Mouse (Mus musculus) heart, embryonic 16.5 days (tissue): Measurements from ENCODE around the gene Frs3. TPM values are rescaled to one million over a fixed set of nuclear protein-coding genes. Genes with fewer than 3 reads are reported as not detected.

Experiments used
- ATAC-seq: fragments of 200-750 bp; cut with Nextera tagmentation; replicated peaks from 2 replicates; pipeline ENCODE4 v1.8.0; 2017; ENCODE audit warnings: moderate number of reproducible peaks; ENCODE audit not compliant: insufficient read depth, low FRiP score; ENCODE audit errors: extremely low read depth
- H3K27ac ChIP-seq: fragments of 300-500 bp; sonication (generic); 2 replicates; pipeline ENCODE4 v1.5.1; 2014; ENCODE audit warnings: mild to moderate bottlenecking, low read length, control low read depth, moderate library complexity
- H3K27me3 ChIP-seq: fragments of 300-500 bp; sonication (generic); 2 replicates; pipeline ENCODE4 v1.6.1; 2014; ENCODE audit warnings: low read length, mixed read lengths; ENCODE audit not compliant: control insufficient read depth, insufficient read depth
- H3K36me3 ChIP-seq: fragments of 300-500 bp; sonication (generic); 2 replicates; pipeline ENCODE4 v1.6.1; 2014; ENCODE audit not compliant: control insufficient read depth, insufficient read depth
- H3K4me1 ChIP-seq: fragments of 300-500 bp; sonication (generic); 2 replicates; pipeline ENCODE4 v1.6.1; 2014; ENCODE audit warnings: low read length, mixed read lengths; ENCODE audit not compliant: control insufficient read depth, insufficient read depth
- H3K4me2 ChIP-seq: fragments of 300-500 bp; sonication (generic); 2 replicates; pipeline ENCODE4 v1.6.1; 2014; ENCODE audit warnings: low read depth, mild to moderate bottlenecking, control low read depth, low read length
- H3K4me3 ChIP-seq: fragments of 300-500 bp; sonication (generic); 2 replicates; pipeline ENCODE4 v1.5.1; 2014; ENCODE audit warnings: mild to moderate bottlenecking, control low read depth, low read length
- H3K9ac ChIP-seq: fragments of 300-500 bp; sonication (generic); 2 replicates; pipeline ENCODE4 v1.6.1; 2014; ENCODE audit warnings: low read length, control low read depth
- H3K9me3 ChIP-seq: fragments of 300-500 bp; sonication (generic); replicated peaks from 2 replicates; pipeline ENCODE4 v1.6.1; 2016; ENCODE audit warnings: low read length; ENCODE audit not compliant: control insufficient read depth
- WGBS: fragments of 180-500 bp; shearing (Covaris S2); extraction: QIAGEN DNeasy Blood & Tissue Kit; methylation state at CpG from one replicate; pipeline ENCODE4 v1.1.7; 2014; 5-methylcytosine and 5-hydroxymethylcytosine counted together
- polyA plus RNA-seq: library from polyadenylated mRNA; unstranded; fragments of >200 nt; fragmentation: Nextera tagmentation; extraction: Ambion mirVana; gene quantifications from 2 replicates; pipeline ENCODE4 v1.2.1, GENCODE M21; 2015

The Frs3 gene
- polyA plus RNA-seq, 1 experiment from 2014 or later = 3.9 TPM

GRCm38 (mm10) chr17:47663009-47663713 lies 25.7 kb upstream of the Frs3 start:
- H3K27me3 ChIP-seq = no peaks in the 10 kb centered on the region
- WGBS = 66% methylated on average over 9 of the region's 9 CpGs
- H3K36me3 ChIP-seq = no peaks in the 10 kb centered on the region

GRCm38 (mm10) chr17:47664474-47664873 lies 24.4 kb upstream of the Frs3 start:
- no peak for ATAC-seq
- Histone ChIP-seq H3K4me2 (no peak overlapping the region), H3K4me3 (no peak overlapping the region), H3K27me3 (no peaks in the 10 kb centered on the region), H3K9ac (no peak overlapping the region), H3K9me3 (no peaks in the 10 kb centered on the region), H3K4me1 (peaks cover 3% of the 10 kb centered on the region; the same call in 1 of the 2 replicates), H3K27ac (no peak overlapping the region), H3K36me3 (no peaks in the 10 kb centered on the region)
- 58% methylated on average over 7 of the region's 7 CpGs for WGBS

More at GRCm38 (mm10) chr17:47663009-47663713, 25.7 kb upstream of the Frs3 start:
- no peak for ATAC-seq
- Histone ChIP-seq H3K27ac (no peak overlapping the region), H3K4me2 (no peak overlapping the region), H3K9ac (no peak overlapping the region), H3K4me1 (peaks cover 3% of the 10 kb centered on the region; the same call in 1 of the 2 replicates), H3K9me3 (no peaks in the 10 kb centered on the region), H3K4me3 (no peak overlapping the region)

GRCm38 (mm10) chr17:47669166-47669565 lies 19.7 kb upstream of the Frs3 start:
- no peaks in the 10 kb centered on the region for H3K9me3 ChIP-seq
- no peak for ATAC-seq
- H3K27ac ChIP-seq = no peak overlapping the region
- peaks cover 13% of the 10 kb centered on the region for H3K4me1 ChIP-seq
- H3K27me3 ChIP-seq = peaks cover 8% of the 10 kb centered on the region; the same call in 1 of the 2 replicates
- H3K9ac ChIP-seq = no peak overlapping the region
- no peak overlapping the region for H3K4me2 ChIP-seq
- no peak overlapping the region for H3K4me3 ChIP-seq
- 71% methylated on average over 4 of the region's 4 CpGs for WGBS
- no peaks in the 10 kb centered on the region for H3K36me3 ChIP-seq

- H3K27me3 ChIP-seq = peaks cover 8% of the 10 kb centered on the region; the same call in 1 of the 2 replicates
- H3K4me3 ChIP-seq = peak overlapping the region; percentile 60
- H3K4me2 ChIP-seq = peak overlapping the region; percentile 87
- H3K27ac ChIP-seq = no peak overlapping the region
- peak overlapping the region; percentile 69 for H3K9ac ChIP-seq
- WGBS = 27% methylated on average over 14 of the region's 14 CpGs
- ATAC-seq = peak; percentile 18; the same call in 1 of the 2 replicates
- no peaks in the 10 kb centered on the region for H3K9me3 ChIP-seq
- H3K4me1 ChIP-seq = peaks cover 9% of the 10 kb centered on the region
- peaks cover 4% of the 10 kb centered on the region; the same call in 1 of the 2 replicates for H3K36me3 ChIP-seq
Observed at GRCm38 (mm10) chr17:47671988-47672310, 16.9 kb upstream of the Frs3 start.

GRCm38 (mm10) chr17:47672311-47673111 lies 16.3 kb upstream of the Frs3 start:
- H3K9me3 ChIP-seq = no peaks in the 10 kb centered on the region
- peak overlapping the region; percentile 87 for H3K4me2 ChIP-seq
- no peak overlapping the region for H3K27ac ChIP-seq
- ATAC-seq = peak; percentile 87
- H3K27me3 ChIP-seq = peaks cover 8% of the 10 kb centered on the region; the same call in 1 of the 2 replicates
- H3K4me3 ChIP-seq = peak overlapping the region; percentile 60
- 4% methylated on average over 68 of the region's 68 CpGs for WGBS
- H3K36me3 ChIP-seq = peaks cover 4% of the 10 kb centered on the region; the same call in 1 of the 2 replicates
- H3K4me1 ChIP-seq = peaks cover 9% of the 10 kb centered on the region
- peak overlapping the region; percentile 69 for H3K9ac ChIP-seq

- 19% methylated on average over 9 of the region's 9 CpGs for WGBS
- no peak for ATAC-seq
- Histone ChIP-seq H3K4me3 (no peak overlapping the region), H3K36me3 (peaks cover 24% of the 10 kb centered on the region), H3K27ac (no peak overlapping the region), H3K27me3 (peaks cover 3% of the 10 kb centered on the region; the same call in 1 of the 2 replicates), H3K9me3 (no peaks in the 10 kb centered on the region), H3K9ac (no peak overlapping the region), H3K4me1 (peaks cover 9% of the 10 kb centered on the region), H3K4me2 (no peak overlapping the region)
Observed at GRCm38 (mm10) chr17:47676581-47676980, 12.2 kb upstream of the Frs3 start.

GRCm38 (mm10) chr17:47678238-47678637 lies 10.6 kb upstream of the Frs3 start:
- ATAC-seq = no peak
- WGBS = 91% methylated on average over 5 of the region's 5 CpGs
- peaks cover under 1% of the 10 kb centered on the region; the same call in 1 of the 2 replicates for H3K27me3 ChIP-seq
- no peaks in the 10 kb centered on the region for H3K4me1 ChIP-seq
- H3K27ac ChIP-seq = no peak overlapping the region
- H3K36me3 ChIP-seq = peaks cover 29% of the 10 kb centered on the region
- no peaks in the 10 kb centered on the region for H3K9me3 ChIP-seq
- no peak overlapping the region for H3K4me2 ChIP-seq
- H3K9ac ChIP-seq = no peak overlapping the region
- no peak overlapping the region for H3K4me3 ChIP-seq

- Histone ChIP-seq H3K4me2 (no peak overlapping the region), H3K27me3 (no peaks in the 10 kb centered on the region), H3K4me1 (no peaks in the 10 kb centered on the region), H3K9me3 (no peaks in the 10 kb centered on the region), H3K36me3 (peaks cover 29% of the 10 kb centered on the region), H3K9ac (no peak overlapping the region), H3K4me3 (no peak overlapping the region), H3K27ac (no peak overlapping the region)
- ATAC-seq = no peak
- 85% methylated on average over 5 of the region's 5 CpGs for WGBS
Observed at GRCm38 (mm10) chr17:47678702-47679101, 10.1 kb upstream of the Frs3 start.

- Histone ChIP-seq H3K27ac (no peak overlapping the region), H3K27me3 (no peaks in the 10 kb centered on the region), H3K9ac (no peak overlapping the region), H3K9me3 (no peaks in the 10 kb centered on the region), H3K4me1 (peaks cover 7% of the 10 kb centered on the region), H3K4me2 (no peak overlapping the region), H3K4me3 (no peak overlapping the region), H3K36me3 (peaks cover 41% of the 10 kb centered on the region)
- 76% methylated on average over 4 of the region's 4 CpGs for WGBS
- ATAC-seq = no peak
Observed at GRCm38 (mm10) chr17:47682836-47683235, 6.0 kb upstream of the Frs3 start.
